In genomic region chr8:126299333-126299732, GRCm38 (mm10) we compare ENCODE assay signal across 11 mouse cellular contexts. TPM values are rescaled to one million over a fixed set of nuclear protein-coding genes. Genes with fewer than 3 reads are reported as not detected.
A peak's percentile ranks its signal among the peaks of the same experiment; 100 is the strongest.
DNase-seq lines count a peak whose midpoint lies in the region; ATAC-seq and TF ChIP-seq lines count a peak whose summit lies in the region.
"Had no signal": no experiment of that assay in that cellular context is flagged by ENCODE, and none has a peak within 500 bp of the region (broad histone marks: within the 10 kb centered on the region; RNA-seq: fewer than 3 reads in every experiment).

No protein-coding gene starts in this region.

- peak overlapping the region; percentile 83 for H3K4me3 ChIP-seq in cerebellum, adult 2 months (replicated peaks; ENCODE audit: insufficient read depth, low read depth, low read length)
- no peak overlapping the region for H3K4me3 ChIP-seq in limb, embryonic 14.5 days (replicated peaks; ENCODE audit: low read length)

- H3K9ac ChIP-seq in limb, embryonic 14.5 days (ENCODE audit: low read depth, low read length, severe bottlenecking): no peak overlapping the region

- TF ChIP-seq CTCF in cerebellum, adult 2 months (IDR thresholded peaks at IDR 0.05; ENCODE audit: borderline replicate concordance, insufficient read depth, low read depth, low read length): no peak

- WGBS in cerebellum, adult 2 months: 11% methylated on average over 7 of the region's 7 CpGs
- WGBS in limb, embryonic 14.5 days: 25% methylated on average over 7 of the region's 7 CpGs

- H3K4me1 ChIP-seq in cerebellum, adult 2 months (ENCODE audit: control insufficient read depth, insufficient read depth, low read length): peaks cover 23% of the 10 kb centered on the region; the same call in 1 of the 2 replicates
- no peaks in the 10 kb centered on the region for H3K4me1 ChIP-seq in limb, embryonic 14.5 days (ENCODE audit: control insufficient read depth, insufficient read depth, low read length)

- no peaks in the 10 kb centered on the region for H3K9me3 ChIP-seq in limb, embryonic 14.5 days (ENCODE audit: control insufficient read depth, low read length)

- peak; percentile 24 to 47 for DNase-seq in cerebellum, adult 2 months
- no peak for DNase-seq in cerebellum, adult 9-10 months
- peak; percentile 48 to 52 for DNase-seq in left cerebral cortex, adult 18-20 months (ENCODE audit: low spot score in 2 of 2)
- DNase-seq in left cerebral cortex, adult 11 months (ENCODE audit: low spot score): no peak
- DNase-seq in limb, embryonic 14.5 days (ENCODE audit: low spot score): no peak
- DNase-seq in right cerebral cortex, postnatal 36 days (ENCODE audit: low spot score in 2 of 2): peak; percentile 45 to 46
- no peak for DNase-seq in B cell, adult 2 months
- DNase-seq in adrenal gland, adult 8-10 months: no peak
- DNase-seq: heart, adult 11 months; lung, postnatal 36 days had no signal

- ATAC-seq in limb, embryonic 14.5 days (ENCODE audit: low FRiP score, low read depth): 0 out of 2 replicates have a peak, but pooled peaks have one; percentile 23

- no peak for TF ChIP-seq POLR2A in cerebellum, adult 2 months (IDR thresholded peaks at IDR 0.05; ENCODE audit: borderline replicate concordance, insufficient read depth, low read length)
- no peak for TF ChIP-seq POLR2A in limb, embryonic 14.5 days (IDR thresholded peaks at IDR 0.05; ENCODE audit: borderline replicate concordance, extremely low read depth, insufficient read depth, insufficient read length)

- H3K27ac ChIP-seq in cerebellum, adult 2 months (ENCODE audit: insufficient read depth, low read length): peak overlapping the region; percentile 82
- H3K27ac ChIP-seq in limb, embryonic 14.5 days (replicated peaks; ENCODE audit: low read depth, low read length): no peak overlapping the region

- no peaks in the 10 kb centered on the region for H3K27me3 ChIP-seq in cerebellum, adult 2 months (ENCODE audit: control insufficient read depth, insufficient read depth, low read length)
- peaks cover 22% of the 10 kb centered on the region for H3K27me3 ChIP-seq in limb, embryonic 14.5 days (ENCODE audit: control insufficient read depth, insufficient read depth, low read length)

- peak overlapping the region; percentile 95 for H3K4me2 ChIP-seq in limb, embryonic 14.5 days (replicated peaks; ENCODE audit: low read depth, low read length, severe bottlenecking)

- H3K36me3 ChIP-seq in limb, embryonic 14.5 days (ENCODE audit: control insufficient read depth, insufficient read depth, low read length): no peaks in the 10 kb centered on the region

RNA-seq across cellular contexts. Expression of gene Slc35f3, which starts 1.0 kb away (rescaled TPM):
- 15.8 and 17.7 TPM in 2 replicates for polyA plus RNA-seq in cerebellum, adult 2 months (2012; rRNA removed)
- 10 to 100 TPM; 34.9 to 37.9 TPM for total RNA-seq in left cerebral cortex, adult 18-20 months (2021)
- 1.8 TPM in 2 replicates for polyA plus RNA-seq in limb, embryonic 14.5 days (2012; rRNA removed)
- 1.7 and 1.8 TPM in 2 replicates for polyA plus RNA-seq in limb, embryonic 14.5 days (2014; fragmentation: Nextera tagmentation; extraction: Ambion mirVana)
- total RNA-seq in adrenal gland, adult 8-10 months (2022): 1 to 10 TPM in 2 of 4 experiments, under 1 TPM in 2; 0.24 to 2.1 (median 1.3) TPM
- polyA plus RNA-seq: small intestine, adult 2 months had no signal

Comparison
In these comparisons a context has a peak if more than half of its experiments do, and no peak if none do; other contexts are left out.
1. DNase-seq: peak in cerebellum, adult 2 months (2 of 2), left cerebral cortex, adult 18-20 months (2 of 2) and right cerebral cortex, postnatal 36 days (2 of 2); none in cerebellum, adult 9-10 months (single experiment), left cerebral cortex, adult 11 months (single experiment), limb, embryonic 14.5 days (single experiment), B cell, adult 2 months (0 of 2) and adrenal gland, adult 8-10 months (single experiment).
2. RNA of gene Slc35f3, which starts 1.0 kb away (total RNA-seq): 34.9 to 37.9 TPM in left cerebral cortex, adult 18-20 months; 0.24 to 2.1 TPM in adrenal gland, adult 8-10 months; every median in the first group is over 10 times any median in the second.